Mouse (Mus musculus): ENCODE data around the gene Kmt2e.
"Not testable (repeated sequence)": the region's sequence is repeated elsewhere in the genome, so short reads cannot be mapped to it uniquely, and the experiment has no call there.

The Kmt2e gene

DNA sequence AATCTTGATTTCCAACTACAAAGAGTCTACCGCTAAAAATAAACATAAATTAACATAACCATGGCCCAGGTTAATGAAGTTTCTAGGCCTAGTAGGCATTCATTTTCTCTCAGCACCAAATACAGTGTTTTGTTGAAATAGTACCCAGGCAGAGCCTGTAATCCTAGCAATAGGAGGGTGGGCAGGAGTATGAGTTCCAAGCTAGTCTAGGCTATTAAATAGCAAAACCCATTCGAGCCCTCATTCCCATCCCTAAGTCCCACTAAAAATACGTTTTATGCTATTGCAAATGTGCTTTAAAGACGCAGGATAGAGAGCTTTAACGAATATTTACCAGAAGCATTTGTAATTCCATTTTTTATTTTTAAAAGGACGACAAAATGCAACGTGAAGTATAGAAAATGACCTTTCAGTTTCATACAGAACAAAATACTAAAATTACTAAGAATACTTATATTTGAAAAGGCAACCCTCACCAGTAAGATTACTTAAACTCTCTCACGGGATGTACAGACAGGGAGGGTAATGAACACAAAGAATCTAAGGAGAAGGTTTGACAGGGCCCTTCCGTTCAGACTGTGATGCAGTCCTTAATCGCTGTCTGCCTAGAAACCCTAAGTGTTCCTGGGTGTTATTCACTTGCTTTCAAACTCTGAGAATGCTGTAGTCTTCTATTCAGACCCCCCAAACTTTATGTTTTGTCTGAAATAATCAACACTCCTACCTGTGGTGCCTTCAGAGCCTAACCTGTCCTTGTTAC is 2.1 kb upstream of the Kmt2e start:
- peak; percentile 31 for DNase-seq (ENCODE audit: low read depth, low spot score)

DNA sequence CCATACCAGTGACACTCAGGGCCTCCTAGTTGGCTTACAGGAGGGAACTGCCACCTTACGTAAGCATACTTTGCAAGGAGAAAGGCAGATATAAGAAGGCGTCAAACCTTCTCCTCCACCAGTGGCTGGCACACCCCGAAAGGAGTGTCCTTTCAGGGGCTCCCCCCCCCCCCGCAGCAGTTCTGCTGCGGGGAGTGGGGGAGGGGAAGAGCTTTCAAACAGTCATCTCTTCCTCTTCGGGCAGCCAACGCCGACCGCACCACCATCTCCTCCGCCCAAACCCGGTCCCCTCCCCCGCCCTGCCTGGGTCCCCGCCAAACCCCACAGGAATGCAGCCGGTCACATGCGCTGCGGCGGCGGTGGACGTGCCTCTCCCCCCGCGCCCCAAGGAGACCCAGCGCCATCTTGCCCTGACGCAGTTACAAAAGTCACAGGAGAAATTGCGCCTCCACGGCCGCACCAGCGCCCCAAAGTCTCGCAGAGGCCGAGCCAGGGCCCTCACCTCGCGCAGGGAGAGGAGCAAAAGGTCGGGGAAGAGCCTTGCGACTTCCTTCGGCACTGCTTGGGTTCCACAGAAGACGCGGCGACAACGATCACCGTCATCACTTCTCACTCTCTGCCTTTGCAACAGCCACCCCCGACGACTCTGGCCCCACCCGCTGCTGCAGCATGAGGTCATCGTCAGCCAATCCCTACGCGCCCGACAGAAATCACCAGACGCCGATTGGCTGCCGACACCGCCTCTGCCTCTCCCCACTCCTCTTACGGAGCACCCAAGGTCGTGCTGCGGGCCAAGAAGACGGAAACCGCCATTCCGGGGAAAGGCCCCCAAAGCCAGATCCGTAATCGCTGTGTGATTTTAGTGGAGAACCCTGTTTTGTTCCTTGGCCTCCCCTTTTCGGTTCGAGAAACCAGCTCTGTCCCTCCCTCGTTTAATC is 1.3 kb upstream of the Kmt2e start:
- DNase-seq (ENCODE audit: low read depth, low spot score): peak; percentile 98

DNA sequence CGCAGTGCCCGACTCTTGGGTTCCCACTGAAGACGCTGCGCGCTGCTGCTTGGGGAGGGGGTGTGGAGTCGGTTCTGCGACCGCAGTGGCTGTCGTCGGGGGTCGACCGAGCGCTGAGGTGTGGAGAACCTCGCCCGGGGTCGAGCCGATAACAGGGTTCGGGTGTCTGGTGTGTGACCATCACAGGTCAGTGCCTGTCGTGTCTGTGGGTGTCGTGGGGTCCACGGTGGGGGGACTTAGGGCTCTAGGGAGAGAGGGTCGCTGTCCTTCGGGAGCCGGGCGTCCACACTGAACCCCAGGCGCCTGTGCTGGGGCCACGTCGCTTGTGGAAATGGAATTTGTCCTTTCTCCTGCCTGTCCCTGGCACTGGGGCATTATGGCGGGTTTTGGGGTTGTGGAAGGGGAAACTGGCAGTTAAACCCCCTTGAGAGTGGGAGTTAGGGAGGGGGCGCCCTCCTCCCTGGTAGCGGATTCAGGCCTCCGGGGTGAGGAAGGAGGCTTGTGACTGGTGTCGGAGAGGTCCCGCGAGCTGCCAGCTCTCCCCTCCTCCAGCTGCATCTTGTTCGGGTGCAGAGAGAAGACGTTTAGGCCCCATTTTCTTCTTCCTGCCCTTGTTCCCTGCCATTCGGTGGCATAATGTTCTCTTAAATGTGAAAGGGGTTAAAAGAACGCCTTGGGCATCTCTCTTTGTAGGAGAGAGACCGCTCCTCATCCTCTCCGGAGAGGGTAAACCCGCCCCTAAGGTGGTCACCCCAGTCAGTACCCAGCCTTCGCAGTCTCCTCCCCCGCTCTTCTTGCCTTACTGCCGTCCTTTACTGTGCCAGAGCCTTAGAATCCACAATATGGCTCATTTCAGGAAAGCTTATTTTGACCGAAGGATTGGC is 599 bp downstream of the Kmt2e start:
- peak; percentile 60 for DNase-seq (ENCODE audit: low read depth, low spot score)

DNA sequence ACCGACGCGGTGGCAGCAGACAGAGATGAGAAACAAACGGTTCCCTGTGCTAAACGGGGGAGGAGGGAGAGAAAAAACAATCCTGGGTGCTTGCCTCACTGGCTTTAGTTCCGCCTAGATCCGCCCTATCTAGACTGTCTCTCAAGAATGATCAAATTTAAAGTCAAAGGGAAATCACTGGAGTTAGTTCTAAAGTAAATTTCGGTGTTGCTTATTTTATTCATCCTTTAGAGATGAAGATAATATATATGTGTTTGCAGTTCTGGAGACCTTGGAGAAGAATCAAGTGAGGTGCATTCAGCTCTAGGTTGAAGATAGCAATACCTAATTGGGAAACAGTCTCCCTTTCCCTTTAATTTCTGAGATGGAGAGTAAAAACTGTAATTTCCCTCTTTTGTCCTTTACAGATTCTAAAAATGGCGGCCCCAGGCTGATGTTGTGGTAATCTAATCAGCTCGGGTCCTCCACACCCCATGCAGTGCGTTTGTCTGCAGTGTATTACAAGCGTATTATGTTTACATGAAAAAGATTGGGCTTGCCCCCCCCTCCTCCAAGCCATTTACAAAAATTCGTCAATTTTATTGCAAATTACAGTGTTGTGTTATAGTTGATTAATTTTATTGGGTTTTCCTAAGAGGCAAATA is 1.4 kb downstream of the Kmt2e start:
- peak; percentile 24 for DNase-seq (ENCODE audit: low read depth, low spot score)

DNA sequence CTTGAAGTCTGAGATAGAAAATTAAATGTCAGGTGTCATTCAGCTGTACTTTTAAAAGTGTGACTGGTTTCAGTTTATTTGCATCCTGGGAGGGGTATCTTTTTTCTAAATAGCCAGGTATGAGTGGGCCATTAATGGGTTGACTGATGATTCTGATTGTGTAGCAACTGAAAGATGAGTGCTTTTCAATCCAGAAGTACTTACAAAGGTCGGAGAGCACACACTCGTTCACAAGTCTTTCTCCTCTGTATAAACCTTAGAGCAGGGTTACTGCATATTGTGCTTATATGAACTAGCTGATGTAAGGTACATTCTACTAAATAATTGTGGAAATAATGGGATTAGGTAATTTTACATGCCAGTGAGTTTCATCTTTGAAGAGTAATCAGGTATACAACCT is 2.5 kb downstream of the Kmt2e start:
- no peak for DNase-seq (ENCODE audit: low read depth, low spot score)

DNA sequence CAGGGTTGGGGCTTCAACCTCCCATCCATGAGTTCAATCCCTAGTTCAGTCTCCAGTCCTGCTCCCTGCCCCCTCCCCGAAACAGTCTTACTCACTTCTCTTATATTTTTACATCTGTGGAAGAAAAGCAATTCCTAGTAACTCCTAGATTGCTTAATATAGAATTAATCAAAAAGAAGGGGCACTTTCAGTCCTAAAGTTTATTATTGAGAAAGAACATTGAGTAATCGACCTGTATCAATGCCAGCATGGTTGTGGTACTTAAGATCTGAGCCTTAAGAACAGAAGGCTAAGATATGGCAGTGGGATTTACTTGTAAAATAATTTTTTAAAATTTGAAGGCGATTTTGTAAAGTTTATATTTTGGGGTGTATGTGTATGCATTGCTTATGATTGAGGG is 5.6 kb downstream of the Kmt2e start:
- no peak for DNase-seq (ENCODE audit: low read depth, low spot score)

DNA sequence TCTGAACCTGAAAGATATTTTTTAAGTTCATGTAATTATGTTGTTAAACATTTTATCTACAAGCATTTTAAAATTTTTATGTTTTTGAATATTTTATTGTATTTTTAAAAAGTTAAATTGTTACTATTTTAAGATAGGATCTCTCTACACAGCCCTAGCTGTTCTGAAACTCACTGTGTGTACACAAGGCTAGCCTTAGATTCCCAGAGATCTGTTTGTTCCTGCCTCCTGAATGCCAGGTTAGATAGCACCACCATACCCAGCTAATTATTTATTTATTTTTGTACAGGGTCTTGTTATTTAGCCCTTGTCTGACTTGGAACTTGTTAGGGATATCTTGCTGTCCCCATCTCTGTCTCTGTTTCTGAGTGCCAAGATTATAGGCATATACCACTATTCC is 6.3 kb downstream of the Kmt2e start:
- DNase-seq (ENCODE audit: low read depth, low spot score): no peak

DNA sequence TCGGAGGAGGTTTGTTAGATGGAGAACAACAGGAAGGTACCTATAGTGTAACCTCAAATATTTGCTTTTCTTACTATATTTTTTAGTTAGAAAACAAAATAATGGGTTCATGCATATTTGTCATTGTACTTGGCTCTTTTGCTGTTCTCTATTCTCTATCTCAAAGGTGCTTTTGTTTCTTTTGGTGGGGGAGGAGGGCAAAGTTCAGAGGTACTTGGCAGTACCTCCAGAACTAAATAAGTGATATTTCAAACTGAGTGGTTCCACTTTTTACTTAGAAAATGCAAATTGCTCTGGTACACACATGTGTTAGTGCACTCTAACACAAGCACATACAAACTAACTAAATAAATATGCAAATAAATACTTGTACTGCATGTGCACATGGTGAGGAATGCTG is 7.7 kb downstream of the Kmt2e start:
- no peak for DNase-seq (ENCODE audit: low read depth, low spot score)

DNA sequence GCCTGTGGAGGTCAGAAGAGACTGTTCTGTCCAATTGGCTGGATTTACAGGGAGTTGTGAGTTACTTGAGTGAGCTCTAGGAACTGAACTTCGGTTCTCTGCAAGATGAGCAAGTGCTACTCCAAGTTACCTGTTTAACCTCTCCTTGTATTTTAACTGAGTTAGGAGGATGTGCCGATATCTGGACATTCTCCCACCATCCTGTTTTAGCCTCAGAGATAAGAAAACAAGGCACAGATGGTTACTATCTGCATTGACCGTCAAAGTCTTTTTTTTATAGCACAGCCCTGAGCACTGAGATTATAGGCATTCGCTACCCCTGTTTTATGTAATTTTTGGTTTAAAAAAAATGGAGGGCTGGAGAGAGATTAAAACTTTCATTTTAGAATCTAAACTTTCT is 10.2 kb downstream of the Kmt2e start:
- no peak for DNase-seq (ENCODE audit: low read depth, low spot score)

DNA sequence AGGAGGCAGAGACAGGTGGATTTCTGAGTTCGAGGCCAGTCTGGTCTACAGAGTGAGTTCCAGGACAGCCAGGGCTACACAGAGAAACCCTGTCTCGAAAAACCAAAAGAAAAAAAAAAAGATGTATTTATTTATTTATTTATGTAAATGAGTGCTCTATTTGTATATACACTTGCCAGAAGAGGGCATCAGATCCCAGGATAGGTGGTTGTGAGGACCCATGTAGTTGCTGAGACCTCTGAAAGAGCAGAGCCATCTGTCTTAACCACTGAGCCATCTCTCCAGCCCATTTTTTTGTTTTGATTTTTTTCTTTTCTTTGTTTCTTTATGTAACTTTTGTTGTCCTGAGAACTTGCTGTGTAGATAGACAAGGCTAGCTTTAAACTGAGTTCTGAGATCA is 19.3 kb downstream of the Kmt2e start:
- not testable (repeated sequence) for DNase-seq (ENCODE audit: low read depth, low spot score)

DNA sequence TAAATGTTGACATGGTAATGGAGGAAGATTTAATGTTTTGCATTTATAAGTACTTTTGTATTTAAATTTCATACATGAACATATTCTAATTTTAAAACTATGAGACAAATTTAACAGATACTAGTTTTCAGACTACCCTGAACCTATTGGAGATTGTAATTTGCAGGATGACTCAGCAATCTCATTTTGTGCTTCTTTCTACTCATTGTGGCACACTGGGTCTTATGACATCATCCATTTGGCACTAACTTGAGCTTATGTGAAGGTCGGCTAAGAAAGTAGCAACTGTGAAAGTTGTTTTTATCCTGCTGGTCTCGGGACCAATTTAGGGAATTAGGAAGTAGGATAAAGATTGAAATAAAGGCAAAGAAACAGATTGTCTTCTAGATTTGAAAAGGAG is 27.4 kb downstream of the Kmt2e start:
- DNase-seq (ENCODE audit: low read depth, low spot score): no peak

DNA sequence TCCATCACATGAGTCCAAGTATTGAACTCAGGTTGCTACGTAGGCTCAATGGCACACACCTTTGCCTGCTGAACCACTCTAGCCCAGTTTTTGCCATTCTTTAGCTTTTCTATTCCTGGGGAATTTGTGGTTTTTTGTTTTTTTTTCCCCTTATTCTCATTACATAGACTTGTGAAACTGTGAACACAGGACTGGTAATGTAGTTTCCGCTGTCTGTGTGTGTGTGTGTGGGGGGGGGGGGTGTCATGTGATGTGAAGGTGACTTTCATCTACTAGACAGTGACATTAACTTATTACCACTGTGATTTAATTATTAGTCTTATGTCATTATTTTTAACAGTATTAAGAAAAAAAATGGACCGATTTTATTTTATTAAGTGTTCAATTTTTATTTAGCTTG is 30.0 kb downstream of the Kmt2e start:
- no peak for DNase-seq (ENCODE audit: low read depth, low spot score)

DNA sequence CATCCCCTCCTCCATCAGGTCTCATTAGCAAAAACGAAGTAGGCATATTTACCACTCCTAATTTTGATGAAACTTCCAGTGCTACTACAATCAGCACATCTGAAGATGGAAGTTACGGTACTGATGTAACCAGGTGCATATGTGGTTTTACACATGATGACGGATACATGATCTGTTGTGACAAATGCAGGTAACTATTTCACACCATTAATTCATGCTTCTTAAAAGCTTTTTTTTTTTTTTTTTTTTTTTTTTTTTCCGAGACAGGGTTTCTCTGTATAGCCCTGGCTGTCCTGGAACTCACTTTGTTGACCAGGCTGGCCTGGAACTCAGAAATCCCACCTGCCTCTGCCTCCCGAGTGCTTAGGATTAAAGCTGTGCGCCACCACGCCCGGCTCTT is 30.5 kb downstream of the Kmt2e start:
- DNase-seq (ENCODE audit: low read depth, low spot score): no peak

DNA sequence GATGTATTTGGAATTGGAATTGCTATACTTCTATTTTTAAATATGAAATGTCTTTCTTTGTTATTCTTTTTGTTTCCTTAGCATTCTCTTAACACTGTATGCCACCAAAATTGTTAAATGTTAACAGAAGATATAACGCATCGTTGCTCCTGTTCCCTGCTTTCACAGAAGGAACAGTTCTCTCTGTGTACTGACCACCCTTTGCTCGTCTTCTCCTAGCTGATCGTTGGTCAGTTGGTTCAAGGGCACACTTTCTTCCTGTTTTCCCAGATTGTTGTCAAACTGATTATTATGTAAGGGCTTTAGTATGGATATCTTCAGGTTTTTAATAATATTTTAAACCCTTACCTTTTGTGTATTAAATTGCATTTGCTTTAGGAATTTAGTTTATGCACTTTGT is 32.3 kb downstream of the Kmt2e start:
- no peak for DNase-seq (ENCODE audit: low read depth, low spot score)

DNA sequence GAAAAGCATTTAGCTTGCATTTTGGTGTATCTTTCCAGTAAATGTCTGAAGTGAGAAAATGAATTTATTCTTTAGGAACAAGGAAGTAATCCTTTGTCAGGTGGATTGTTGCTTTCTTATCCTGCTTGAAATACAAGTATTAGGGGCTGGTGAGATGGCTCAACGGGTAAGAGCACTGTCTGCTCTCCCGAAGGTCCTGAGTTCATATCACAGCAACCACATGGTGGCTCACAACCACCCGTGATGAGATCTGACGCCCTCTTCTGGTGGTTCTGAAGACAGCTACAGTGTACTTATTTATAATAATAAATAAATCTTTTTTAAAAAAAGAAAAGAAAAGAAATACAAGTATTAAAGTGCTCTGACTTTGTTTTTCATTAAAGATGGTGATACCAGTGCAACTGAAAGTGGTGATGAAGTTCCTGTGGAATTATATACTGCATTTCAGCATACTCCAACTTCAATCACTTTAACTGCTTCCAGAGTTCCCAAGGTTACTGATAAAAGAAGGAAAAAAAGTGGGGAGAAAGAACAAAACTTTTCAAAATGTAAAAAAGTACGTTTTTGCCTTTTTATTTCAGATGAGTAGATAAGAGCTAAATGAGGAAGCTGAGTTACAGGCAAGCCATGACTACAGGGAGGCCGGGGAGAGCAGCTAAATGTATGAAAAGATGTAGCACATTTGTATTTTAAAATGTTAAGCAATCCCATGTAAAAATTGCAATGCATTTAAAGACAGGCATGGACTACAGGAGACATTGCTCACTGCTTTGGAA is 39.0 kb downstream of the Kmt2e start:
- DNase-seq (ENCODE audit: low read depth, low spot score): peak; percentile 49

DNA sequence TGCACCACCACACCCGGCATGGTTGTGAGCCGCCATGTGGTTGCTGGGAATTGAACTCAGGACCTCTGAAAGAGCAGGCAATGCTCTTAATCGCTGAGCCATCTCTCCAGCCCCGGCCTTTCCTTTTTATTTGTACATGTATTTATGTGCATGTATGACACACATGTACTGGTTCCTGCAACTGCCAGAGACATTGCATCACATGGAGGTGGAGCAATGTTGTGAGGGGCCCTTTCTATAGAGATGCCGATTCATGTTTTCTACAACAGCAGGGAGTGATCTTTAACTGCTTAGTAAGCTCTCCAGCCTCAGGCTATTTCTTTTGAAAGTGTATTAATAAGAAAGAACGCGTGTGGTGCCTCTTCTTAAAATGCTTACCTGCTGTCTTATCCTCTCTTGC is 49.6 kb downstream of the Kmt2e start:
- no peak for DNase-seq (ENCODE audit: low read depth, low spot score)

DNA sequence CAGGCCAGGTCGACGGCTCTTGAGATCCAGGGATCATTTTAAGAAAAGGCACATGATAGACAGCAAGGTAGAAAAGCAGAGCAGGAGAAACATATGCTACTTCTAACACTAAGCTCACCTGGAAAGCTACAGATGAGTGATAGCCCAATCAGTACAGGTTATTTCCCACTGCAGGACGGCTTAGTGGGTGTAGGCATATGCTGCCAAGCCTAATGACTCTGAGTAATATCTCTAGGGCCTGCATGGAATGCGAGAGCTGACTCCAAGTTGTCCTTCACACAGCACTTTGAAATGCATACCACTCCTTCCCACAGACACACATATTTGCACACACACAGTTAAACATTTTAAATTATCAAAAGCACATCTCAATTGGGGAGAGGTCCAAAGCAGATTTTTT is 55.0 kb downstream of the Kmt2e start:
- no peak for DNase-seq (ENCODE audit: low read depth, low spot score)

DNA sequence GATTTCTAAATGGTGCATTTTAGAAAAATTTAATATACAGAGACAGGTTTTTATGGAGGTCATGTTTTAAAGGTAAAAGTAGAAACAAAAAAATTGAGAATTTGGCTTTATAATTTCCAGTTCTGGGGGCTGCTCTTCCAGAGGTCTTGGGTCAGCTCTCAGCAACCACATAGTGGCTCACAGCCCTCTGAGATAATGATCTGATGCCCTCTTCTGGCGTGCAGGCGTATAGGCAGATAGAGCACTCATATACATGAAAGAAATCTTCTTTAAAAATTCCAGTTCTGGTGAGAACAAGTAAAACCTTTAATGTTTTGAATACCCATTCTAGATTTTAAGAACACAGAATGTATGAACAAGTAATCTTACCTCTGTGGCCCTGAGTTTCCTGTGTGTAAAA is 56.6 kb downstream of the Kmt2e start:
- DNase-seq (ENCODE audit: low read depth, low spot score): no peak

DNA sequence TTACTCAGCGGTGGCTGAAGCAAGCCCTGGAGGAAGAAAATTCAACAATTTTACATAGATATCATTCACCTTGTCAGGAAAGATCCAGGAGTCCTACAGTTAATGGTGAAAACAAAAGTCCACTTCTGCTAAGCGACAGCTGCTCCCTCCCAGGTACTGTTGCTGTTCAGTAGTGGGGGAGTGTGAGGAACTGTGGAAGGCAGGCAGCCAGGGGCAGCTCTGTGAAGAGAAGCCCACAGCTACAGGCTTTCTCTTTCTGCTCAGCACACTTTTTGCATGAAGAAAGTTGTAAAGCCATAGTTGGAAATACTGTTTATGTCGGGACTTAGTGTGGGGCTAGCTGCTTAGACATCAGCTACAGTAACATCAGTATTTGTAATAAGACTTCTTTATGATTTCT is 62.2 kb downstream of the Kmt2e start:
- no peak for DNase-seq (ENCODE audit: low read depth, low spot score)

DNA sequence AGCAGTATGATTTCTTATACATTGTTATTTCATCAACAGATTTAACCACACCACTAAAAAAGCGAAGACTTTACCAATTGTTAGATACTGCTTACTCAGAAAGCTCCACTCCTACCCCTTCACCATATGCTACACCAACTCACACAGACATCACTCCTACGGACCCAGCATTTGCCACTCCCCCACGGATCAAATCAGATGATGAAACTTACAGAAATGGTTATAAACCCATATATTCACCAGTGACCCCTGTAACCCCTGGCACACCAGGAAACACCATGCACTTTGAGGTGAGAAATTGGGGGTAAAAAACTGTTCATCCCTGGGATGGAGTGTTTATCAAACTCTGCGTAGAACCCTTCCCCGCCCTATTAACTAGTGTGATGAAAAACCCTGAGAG is 62.7 kb downstream of the Kmt2e start:
- no peak for DNase-seq (ENCODE audit: low read depth, low spot score)

DNA sequence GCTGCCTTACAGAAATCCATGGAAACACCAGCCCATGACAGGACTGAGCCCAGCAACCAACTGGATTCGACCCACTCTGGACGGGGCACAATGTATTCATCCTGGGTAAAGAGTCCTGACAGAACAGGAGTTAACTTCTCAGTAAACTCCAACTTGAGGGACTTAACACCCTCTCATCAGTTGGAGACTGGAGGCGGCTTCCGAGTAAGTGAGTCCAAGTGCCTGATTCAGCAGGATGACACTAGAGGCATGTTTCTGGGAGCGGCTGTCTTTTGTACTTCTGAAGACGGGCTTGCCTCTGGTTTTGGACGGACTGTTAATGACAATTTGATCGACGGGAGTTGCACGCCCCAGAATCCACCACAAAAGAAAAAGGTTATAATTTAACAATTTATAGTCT is 63.7 kb downstream of the Kmt2e start:
- peak; percentile 25 for DNase-seq (ENCODE audit: low read depth, low spot score)
